Mouse (Mus musculus): ENCODE measurements around the gene Ak5. TPM values are rescaled to one million over a fixed set of nuclear protein-coding genes. Genes with fewer than 3 reads are reported as not detected.

The Ak5 gene
- polyA plus RNA-seq, 1 experiment from 2014 or later: 3.1 TPM

Other genes with a start within 250 kb of the Ak5 start
- 54.2 and 55.8 TPM in 2 replicates for gene Pigk, start 45.7 kb upstream of the Ak5 start, polyA plus RNA-seq (2014; fragmentation: Nextera tagmentation; extraction: Ambion mirVana)